Mouse (Mus musculus): Measurements from ENCODE around the gene Gmppa. TPM values are rescaled to one million over a fixed set of nuclear protein-coding genes. Genes with fewer than 3 reads are reported as not detected.

Gmppa gene
- polyA plus RNA-seq, 1 experiment: 78.8 TPM

GRCm38 (mm10) chr1:75447265-75448051 lies 11.7 kb downstream of the Gmppa start:
- TF ChIP-seq USF1 (IDR thresholded peaks at IDR 0.05; ENCODE audit: low read depth) (no peak), MAX (IDR thresholded peaks at IDR 0.05) (no peak), CEBPB (IDR thresholded peaks at IDR 0.05; ENCODE audit: low read depth) (no peak), FOSL1 (IDR thresholded peaks at IDR 0.05; ENCODE audit: insufficient read depth, low read length, poor library complexity, severe bottlenecking) (no peak), MYOD1 (IDR thresholded peaks at IDR 0.05; ENCODE audit: control insufficient read depth, insufficient read length, low read depth) (no peak), CTCF (IDR thresholded peaks at IDR 0.05; ENCODE audit: control insufficient read depth, insufficient read depth, insufficient read length) (no peak), MYOG (IDR thresholded peaks at IDR 0.05; ENCODE audit: control insufficient read depth, extremely low read depth, insufficient read length) (no peak)
- Histone ChIP-seq H3K4me3 (ENCODE audit: insufficient read depth, poor library complexity, severe bottlenecking) (no peak overlapping the region), H3K36me3 (ENCODE audit: control insufficient read depth, insufficient read depth) (no peaks in the 10 kb centered on the region), H3K79me2 (ENCODE audit: control insufficient read depth, insufficient read depth) (no peaks in the 10 kb centered on the region), H3K27me3 (ENCODE audit: control insufficient read depth, insufficient read depth, insufficient read length) (peaks cover 5% of the 10 kb centered on the region), H3ac (ENCODE audit: control insufficient read depth, insufficient read length, low read depth) (peak overlapping the region; percentile 3), H3K79me3 (ENCODE audit: low read depth) (no peaks in the 10 kb centered on the region)

GRCm38 (mm10) chr1:75448052-75448431 lies 12.3 kb downstream of the Gmppa start:
- H3K4me3 ChIP-seq (ENCODE audit: insufficient read depth, poor library complexity, severe bottlenecking): no peak overlapping the region
- no peaks in the 10 kb centered on the region for H3K79me3 ChIP-seq (ENCODE audit: low read depth)
- no peaks in the 10 kb centered on the region for H3K79me2 ChIP-seq (ENCODE audit: control insufficient read depth, insufficient read depth)
- TF ChIP-seq MYOD1 (IDR thresholded peaks at IDR 0.05; ENCODE audit: control insufficient read depth, insufficient read length, low read depth) (no peak), CTCF (IDR thresholded peaks at IDR 0.05; ENCODE audit: control insufficient read depth, insufficient read depth, insufficient read length) (no peak)
- peaks cover 5% of the 10 kb centered on the region for H3K27me3 ChIP-seq (ENCODE audit: control insufficient read depth, insufficient read depth, insufficient read length)
- H3K36me3 ChIP-seq (ENCODE audit: control insufficient read depth, insufficient read depth): no peaks in the 10 kb centered on the region
- no peak overlapping the region for H3ac ChIP-seq (ENCODE audit: control insufficient read depth, insufficient read length, low read depth)

- no peaks in the 10 kb centered on the region for H3K79me3 ChIP-seq (ENCODE audit: low read depth)
- H3K79me2 ChIP-seq (ENCODE audit: control insufficient read depth, insufficient read depth): no peaks in the 10 kb centered on the region
- no peak overlapping the region for H3K4me3 ChIP-seq (ENCODE audit: insufficient read depth, poor library complexity, severe bottlenecking)
- H3K27me3 ChIP-seq (ENCODE audit: control insufficient read depth, insufficient read depth, insufficient read length): peaks cover 5% of the 10 kb centered on the region
- TF ChIP-seq USF1 (IDR thresholded peaks at IDR 0.05; ENCODE audit: low read depth) (no peak), MYOD1 (IDR thresholded peaks at IDR 0.05; ENCODE audit: control insufficient read depth, insufficient read length, low read depth) (no peak), CEBPB (IDR thresholded peaks at IDR 0.05; ENCODE audit: low read depth) (no peak), CTCF (IDR thresholded peaks at IDR 0.05; ENCODE audit: control insufficient read depth, insufficient read depth, insufficient read length) (no peak), FOSL1 (IDR thresholded peaks at IDR 0.05; ENCODE audit: insufficient read depth, low read length, poor library complexity, severe bottlenecking) (no peak), MYOG (IDR thresholded peaks at IDR 0.05; ENCODE audit: control insufficient read depth, extremely low read depth, insufficient read length) (no peak), MAX (IDR thresholded peaks at IDR 0.05) (no peak)
- no peak overlapping the region for H3ac ChIP-seq (ENCODE audit: control insufficient read depth, insufficient read length, low read depth)
- no peaks in the 10 kb centered on the region for H3K36me3 ChIP-seq (ENCODE audit: control insufficient read depth, insufficient read depth)
These were observed 13.2 kb downstream of the Gmppa start for GRCm38 (mm10) chr1:75448937-75449336.

GRCm38 (mm10) chr1:75449377-75450135 lies 13.8 kb downstream of the Gmppa start:
- peaks cover 5% of the 10 kb centered on the region for H3K27me3 ChIP-seq (ENCODE audit: control insufficient read depth, insufficient read depth, insufficient read length)
- TF ChIP-seq FOSL1 (IDR thresholded peaks at IDR 0.05; ENCODE audit: insufficient read depth, low read length, poor library complexity, severe bottlenecking): no peak
- no peak for TF ChIP-seq USF1 (IDR thresholded peaks at IDR 0.05; ENCODE audit: low read depth)
- TF ChIP-seq CEBPB (IDR thresholded peaks at IDR 0.05; ENCODE audit: low read depth): no peak
- TF ChIP-seq MYOD1 (IDR thresholded peaks at IDR 0.05; ENCODE audit: control insufficient read depth, insufficient read length, low read depth): no peak
- TF ChIP-seq MYOG (IDR thresholded peaks at IDR 0.05; ENCODE audit: control insufficient read depth, extremely low read depth, insufficient read length): no peak
- TF ChIP-seq MAX (IDR thresholded peaks at IDR 0.05): no peak
- TF ChIP-seq CTCF (IDR thresholded peaks at IDR 0.05; ENCODE audit: control insufficient read depth, insufficient read depth, insufficient read length): no peak

GRCm38 (mm10) chr1:75450314-75451005 lies 14.7 kb downstream of the Gmppa start, which contains the start of gene Asic4:
TSS of gene Asic4 (plus strand) at chr1:75450436.
- Histone ChIP-seq H3K27me3 (ENCODE audit: control insufficient read depth, insufficient read depth, insufficient read length) (peaks cover 5% of the 10 kb centered on the region), H3K79me2 (ENCODE audit: control insufficient read depth, insufficient read depth) (no peaks in the 10 kb centered on the region), H3K79me3 (ENCODE audit: low read depth) (no peaks in the 10 kb centered on the region), H3ac (ENCODE audit: control insufficient read depth, insufficient read length, low read depth) (peak within 1 kb of the TSS; percentile 13), H3K36me3 (ENCODE audit: control insufficient read depth, insufficient read depth) (no peaks in the 10 kb centered on the region), H3K4me3 (ENCODE audit: insufficient read depth, poor library complexity, severe bottlenecking) (no peak within 1 kb of the TSS)
- TF ChIP-seq MAX (IDR thresholded peaks at IDR 0.05): no peak
- no peak for TF ChIP-seq CTCF (IDR thresholded peaks at IDR 0.05; ENCODE audit: control insufficient read depth, insufficient read depth, insufficient read length)
- TF ChIP-seq MYOD1 (IDR thresholded peaks at IDR 0.05; ENCODE audit: control insufficient read depth, insufficient read length, low read depth): peak; percentile 23
- no peak for TF ChIP-seq USF1 (IDR thresholded peaks at IDR 0.05; ENCODE audit: low read depth)

More at GRCm38 (mm10) chr1:75449377-75450135, 13.8 kb downstream of the Gmppa start:
- no peak overlapping the region for H3K4me3 ChIP-seq (ENCODE audit: insufficient read depth, poor library complexity, severe bottlenecking)
- no peaks in the 10 kb centered on the region for H3K79me3 ChIP-seq (ENCODE audit: low read depth)
- no peak overlapping the region for H3ac ChIP-seq (ENCODE audit: control insufficient read depth, insufficient read length, low read depth)
- H3K79me2 ChIP-seq (ENCODE audit: control insufficient read depth, insufficient read depth): no peaks in the 10 kb centered on the region
- no peaks in the 10 kb centered on the region for H3K36me3 ChIP-seq (ENCODE audit: control insufficient read depth, insufficient read depth)

Measured in C2C12 (cell line).